Mouse (Mus musculus) ES-E14 (cell line): ENCODE results near the gene Scfd2.

Source experiments
- CHD2 ChIP-seq: IDR thresholded peaks from 2 replicates; pipeline ENCODE4 v1.6.1; 2014; ENCODE audit warnings: mild to moderate bottlenecking, low read depth, low read length, inconsistent platforms
- HCFC1 ChIP-seq: IDR thresholded peaks from 2 replicates; pipeline ENCODE4 v1.6.1; 2012; ENCODE audit warnings: low read length, inconsistent platforms, borderline replicate concordance; ENCODE audit not compliant: insufficient read depth
- MAFK ChIP-seq: IDR thresholded peaks from 2 replicates; pipeline ENCODE4 v1.6.1; 2014; ENCODE audit warnings: mild to moderate bottlenecking, low read depth, low read length, inconsistent platforms; ENCODE audit not compliant: insufficient read depth
- ZC3H11A ChIP-seq: IDR thresholded peaks from 2 replicates; pipeline ENCODE4 v1.6.1; 2012; ENCODE audit warnings: low read depth, mild to moderate bottlenecking, inconsistent platforms, low read length, borderline replicate concordance
- ZNF384 ChIP-seq: IDR thresholded peaks from 2 replicates; pipeline ENCODE4 v1.6.1; 2012; ENCODE audit warnings: low read depth, low read length, inconsistent platforms

DNA sequence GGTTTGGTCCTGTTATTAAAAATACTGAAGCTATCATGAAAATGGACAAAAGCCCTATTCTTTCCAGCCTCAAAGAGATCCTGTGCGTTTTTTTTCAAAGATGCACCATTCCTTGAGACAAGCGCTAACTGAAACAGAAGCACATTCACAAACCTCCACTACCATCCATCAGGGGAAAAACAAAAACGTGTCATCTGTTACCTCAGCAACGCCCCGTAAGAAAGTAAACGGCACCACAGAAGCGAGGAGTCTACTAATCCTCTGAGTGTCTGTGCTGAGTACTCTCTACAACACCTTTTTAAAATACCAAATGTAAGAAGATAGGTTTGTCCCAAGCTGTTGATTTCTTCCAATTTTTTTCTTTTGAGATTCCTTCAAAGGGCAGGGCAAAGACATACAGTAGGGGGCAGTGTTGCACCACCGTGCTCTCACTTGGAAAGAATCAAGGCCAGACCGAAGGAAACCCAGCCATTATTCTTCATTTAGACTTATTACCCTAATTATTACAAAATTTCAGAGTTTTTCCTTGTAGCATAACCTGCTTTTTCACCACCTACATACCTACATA lies 97.9 kb downstream of the Scfd2 start:
- TF ChIP-seq ZNF384 (peak; percentile 73), CHD2 (no peak), MAFK (no peak), HCFC1 (no peak), ZC3H11A (peak; percentile 27; the same call in 1 of the 2 replicates)
